Mouse (Mus musculus) heart, embryonic 10.5 days (tissue): ENCODE measurements at regions not wholly inside any gene's neighbourhood (a gene's known extent, or its start where the extent isn't known, plus 50 kb on each side); places are given as distances from the start of the nearest gene placed in this dataset.
A peak's percentile ranks its signal among the peaks of the same experiment; 100 is the strongest.
"Not testable (repeated sequence)": the region's sequence is repeated elsewhere in the genome, so short reads cannot be mapped to it uniquely, and the experiment has no call there.

Experiments used
- DNase-seq: peaks from one replicate; pipeline ENCODE4 v3.0.0-alpha.2; 2017; ENCODE audit warnings: low spot score
- H3K27ac ChIP-seq: fragments of 300-500 bp; sonication (generic); 2 replicates; pipeline ENCODE4 v1.5.1; 2016; ENCODE audit warnings: mild to moderate bottlenecking
- H3K27me3 ChIP-seq: fragments of 300-500 bp; sonication (generic); 2 replicates; pipeline ENCODE4 v1.6.1; 2016; ENCODE audit warnings: mild to moderate bottlenecking; ENCODE audit not compliant: poor library complexity, insufficient read depth, severe bottlenecking
- H3K36me3 ChIP-seq: fragments of 300-500 bp; sonication (generic); 2 replicates; pipeline ENCODE4 v1.6.1; 2016; ENCODE audit warnings: mild to moderate bottlenecking, moderate library complexity
- H3K4me1 ChIP-seq: fragments of 300-500 bp; sonication (generic); 2 replicates; pipeline ENCODE4 v1.6.1; 2016; ENCODE audit warnings: mild to moderate bottlenecking
- H3K4me3 ChIP-seq: fragments of 300-500 bp; sonication (generic); 2 replicates; pipeline ENCODE4 v1.5.1; 2016; ENCODE audit warnings: mild to moderate bottlenecking, moderate library complexity
- H3K9me3 ChIP-seq: fragments of 300-500 bp; sonication (generic); 2 replicates; pipeline ENCODE4 v1.6.1; 2016; ENCODE audit warnings: mild to moderate bottlenecking, moderate library complexity
- WGBS: fragments of 180-500 bp; shearing (Covaris S2); methylation state at CpG from one replicate; pipeline ENCODE4 v1.1.7; 2016; 5-methylcytosine and 5-hydroxymethylcytosine counted together

- H3K4me3 ChIP-seq, result no peak overlapping the region
- DNase-seq, result no peak
- no peaks in the 10 kb centered on the region for H3K27me3 ChIP-seq
- 73% methylated on average over 5 of the region's 5 CpGs for WGBS
- H3K9me3 ChIP-seq, result no peaks in the 10 kb centered on the region
- no peaks in the 10 kb centered on the region for H3K4me1 ChIP-seq
- H3K36me3 ChIP-seq, result no peaks in the 10 kb centered on the region
- H3K27ac ChIP-seq, result no peak overlapping the region
Observed at GRCm38 (mm10) chr10:118050152-118050641, 91.4 kb upstream of the Mdm1 start.

GRCm38 (mm10) chr10:118052042-118052441 lies 89.6 kb upstream of the Mdm1 start:
- Histone ChIP-seq H3K36me3 (no peaks in the 10 kb centered on the region), H3K27me3 (no peaks in the 10 kb centered on the region), H3K4me3 (no peak overlapping the region), H3K27ac (no peak overlapping the region), H3K9me3 (no peaks in the 10 kb centered on the region), H3K4me1 (no peaks in the 10 kb centered on the region)
- WGBS, result 79% methylated on average over 11 of the region's 11 CpGs
- no peak for DNase-seq

GRCm38 (mm10) chr10:118052477-118052876 lies 89.1 kb upstream of the Mdm1 start:
- H3K9me3 ChIP-seq, result no peaks in the 10 kb centered on the region
- DNase-seq, result no peak
- H3K27ac ChIP-seq, result no peak overlapping the region
- H3K4me1 ChIP-seq, result no peaks in the 10 kb centered on the region
- 81% methylated on average over 12 of the region's 12 CpGs for WGBS
- H3K27me3 ChIP-seq, result no peaks in the 10 kb centered on the region
- H3K36me3 ChIP-seq, result no peaks in the 10 kb centered on the region
- no peak overlapping the region for H3K4me3 ChIP-seq

GRCm38 (mm10) chr10:118053037-118053436 lies 88.6 kb upstream of the Mdm1 start:
- H3K4me1 ChIP-seq, result no peaks in the 10 kb centered on the region
- H3K27ac ChIP-seq, result no peak overlapping the region
- DNase-seq, result no peak
- H3K4me3 ChIP-seq, result no peak overlapping the region
- no peaks in the 10 kb centered on the region for H3K27me3 ChIP-seq
- WGBS, result 92% methylated on average over 5 of the region's 5 CpGs
- no peaks in the 10 kb centered on the region for H3K9me3 ChIP-seq
- no peaks in the 10 kb centered on the region for H3K36me3 ChIP-seq

- Histone ChIP-seq H3K27me3 (no peaks in the 10 kb centered on the region), H3K4me1 (no peaks in the 10 kb centered on the region), H3K27ac (no peak overlapping the region), H3K36me3 (no peaks in the 10 kb centered on the region), H3K9me3 (no peaks in the 10 kb centered on the region), H3K4me3 (no peak overlapping the region)
- no peak for DNase-seq
- WGBS, result 55% methylated on average over 9 of the region's 9 CpGs
Observed at GRCm38 (mm10) chr10:118056789-118057271, 84.8 kb upstream of the Mdm1 start.

GRCm38 (mm10) chr10:118057516-118057915 lies 84.1 kb upstream of the Mdm1 start:
- H3K9me3 ChIP-seq, result no peaks in the 10 kb centered on the region
- WGBS, result 68% methylated on average over 3 of the region's 3 CpGs
- no peaks in the 10 kb centered on the region for H3K27me3 ChIP-seq
- H3K4me3 ChIP-seq, result no peak overlapping the region
- H3K36me3 ChIP-seq, result no peaks in the 10 kb centered on the region
- no peak for DNase-seq
- no peaks in the 10 kb centered on the region for H3K4me1 ChIP-seq
- H3K27ac ChIP-seq, result no peak overlapping the region

GRCm38 (mm10) chr10:118064816-118065216 lies 76.8 kb upstream of the Mdm1 start:
- no peaks in the 10 kb centered on the region for H3K36me3 ChIP-seq
- H3K4me1 ChIP-seq, result no peaks in the 10 kb centered on the region
- no peak overlapping the region for H3K27ac ChIP-seq
- no peaks in the 10 kb centered on the region for H3K27me3 ChIP-seq
- DNase-seq, result peak; percentile 86
- no peaks in the 10 kb centered on the region for H3K9me3 ChIP-seq
- 39% methylated on average over 7 of the region's 7 CpGs for WGBS
- H3K4me3 ChIP-seq, result no peak overlapping the region

- not testable (repeated sequence) for H3K4me3 ChIP-seq, H3K36me3 ChIP-seq, DNase-seq, H3K27me3 ChIP-seq, H3K9me3 ChIP-seq, H3K4me1 ChIP-seq, H3K27ac ChIP-seq
- WGBS, result 94% methylated on average over 9 of the region's 11 CpGs
Observed at GRCm38 (mm10) chr10:118076341-118076740, 65.3 kb upstream of the Mdm1 start.

- Histone ChIP-seq H3K4me3 (no peak overlapping the region), H3K9me3 (no peaks in the 10 kb centered on the region), H3K27ac (no peak overlapping the region), H3K4me1 (no peaks in the 10 kb centered on the region), H3K27me3 (no peaks in the 10 kb centered on the region), H3K36me3 (no peaks in the 10 kb centered on the region)
- 85% methylated on average over 5 of the region's 5 CpGs for WGBS
- DNase-seq, result no peak
Observed at GRCm38 (mm10) chr10:118081636-118082166, 59.9 kb upstream of the Mdm1 start.

GRCm38 (mm10) chr10:118083035-118083720 lies 58.4 kb upstream of the Mdm1 start:
- Histone ChIP-seq H3K9me3 (no peaks in the 10 kb centered on the region), H3K27me3 (no peaks in the 10 kb centered on the region), H3K4me3 (no peak overlapping the region), H3K4me1 (peaks cover 7% of the 10 kb centered on the region; the same call in 1 of the 2 replicates), H3K27ac (no peak overlapping the region), H3K36me3 (no peaks in the 10 kb centered on the region)
- WGBS, result 82% methylated on average over 13 of the region's 13 CpGs
- DNase-seq, result no peak

- H3K36me3 ChIP-seq, result no peaks in the 10 kb centered on the region
- peaks cover 9% of the 10 kb centered on the region; the same call in 1 of the 2 replicates for H3K4me1 ChIP-seq
- no peak overlapping the region for H3K4me3 ChIP-seq
- H3K27me3 ChIP-seq, result no peaks in the 10 kb centered on the region
- no peak for DNase-seq
- no peak overlapping the region for H3K27ac ChIP-seq
- no peaks in the 10 kb centered on the region for H3K9me3 ChIP-seq
- WGBS, result 84% methylated on average over 8 of the region's 8 CpGs
Observed at GRCm38 (mm10) chr10:118083721-118084075, 57.9 kb upstream of the Mdm1 start.

GRCm38 (mm10) chr10:118085046-118085983 lies 56.3 kb upstream of the Mdm1 start:
- Histone ChIP-seq H3K4me1 (peaks cover 9% of the 10 kb centered on the region; the same call in 1 of the 2 replicates), H3K36me3 (no peaks in the 10 kb centered on the region), H3K27me3 (no peaks in the 10 kb centered on the region), H3K27ac (no peak overlapping the region), H3K4me3 (no peak overlapping the region), H3K9me3 (no peaks in the 10 kb centered on the region)
- DNase-seq, result no peak
- 89% methylated on average over 16 of the region's 16 CpGs for WGBS
